Comparison of ENCODE assay signal across 10 mouse cellular contexts in the genomic region with DNA sequence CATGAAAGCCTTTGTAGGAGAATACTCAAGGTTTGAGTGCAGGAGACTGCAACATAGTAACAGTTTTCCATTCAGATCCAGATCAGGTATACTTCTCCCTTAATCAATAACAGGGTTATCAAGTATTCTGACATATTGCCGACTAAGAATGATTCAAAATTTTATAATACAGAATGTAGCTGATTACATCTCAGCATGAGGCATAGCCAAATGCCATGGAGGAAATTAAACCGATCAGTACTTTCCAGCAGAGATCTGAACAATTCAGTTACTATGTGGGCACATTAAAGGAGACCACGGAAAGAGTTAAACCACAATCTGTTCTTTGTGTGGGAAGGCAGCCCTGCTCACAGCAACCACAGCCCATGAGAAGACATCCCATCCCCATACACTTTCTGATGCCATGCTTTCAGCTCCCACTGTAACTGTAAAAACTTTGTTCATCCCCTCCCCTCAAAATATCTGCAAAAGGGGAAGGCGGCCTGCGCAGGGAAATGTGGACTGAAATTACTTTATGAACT.
DNase-seq lines count a peak whose midpoint lies in the region; ATAC-seq and TF ChIP-seq lines count a peak whose summit lies in the region.
"Had no signal": no experiment of that assay in that cellular context is flagged by ENCODE, and none has a peak within 500 bp of the region (broad histone marks: within the 10 kb centered on the region; RNA-seq: fewer than 3 reads in every experiment).

No protein-coding gene starts in this region.

- WGBS in limb, embryonic 11.5 days, result 75% methylated on average over 5 of the region's 5 CpGs
- 90% methylated on average over 5 of the region's 5 CpGs for WGBS in limb, embryonic 10.5 days
- 24% methylated on average over 5 of the region's 5 CpGs for WGBS in hindbrain, postnatal 0 days
- 48% methylated on average over 5 of the region's 5 CpGs for WGBS in neural tube, embryonic 13.5 days

- TF ChIP-seq POLR2A in embryonic fibroblast, embryonic 13.5 days (IDR thresholded peaks at IDR 0.05; ENCODE audit: low read depth, low read length), result no peak

- no peaks in the 10 kb centered on the region for H3K9me3 ChIP-seq in limb, embryonic 11.5 days (ENCODE audit: control insufficient read depth, low read length)
- H3K9me3 ChIP-seq in limb, embryonic 10.5 days (replicated peaks), result no peaks in the 10 kb centered on the region
- no peaks in the 10 kb centered on the region for H3K9me3 ChIP-seq in hindbrain, postnatal 0 days (ENCODE audit: low read length)
- H3K9me3 ChIP-seq in neural tube, embryonic 13.5 days, result no peaks in the 10 kb centered on the region

- no peaks in the 10 kb centered on the region for H3K27me3 ChIP-seq in limb, embryonic 11.5 days (ENCODE audit: control insufficient read depth, insufficient read depth, low read length)
- no peaks in the 10 kb centered on the region for H3K27me3 ChIP-seq in limb, embryonic 10.5 days (ENCODE audit: low read depth, poor library complexity, severe bottlenecking)
- no peaks in the 10 kb centered on the region for H3K27me3 ChIP-seq in hindbrain, postnatal 0 days (ENCODE audit: insufficient read depth, low read length)
- peaks cover 4% of the 10 kb centered on the region; the same call in 1 of the 2 replicates for H3K27me3 ChIP-seq in neural tube, embryonic 13.5 days

- TF ChIP-seq CTCF in embryonic fibroblast, embryonic 13.5 days (IDR thresholded peaks at IDR 0.05; ENCODE audit: borderline replicate concordance, insufficient read depth, low read length), result no peak
- TF ChIP-seq CTCF in hindbrain, postnatal 0 days (IDR thresholded peaks at IDR 0.05; ENCODE audit: low read depth), result no peak

- H3K4me1 ChIP-seq in limb, embryonic 11.5 days (ENCODE audit: control insufficient read depth, insufficient read depth, low read length), result 0 out of 2 replicates have a peak, but pooled peaks cover 4% of the 10 kb centered on the region
- peaks cover 17% of the 10 kb centered on the region; the same call in 1 of the 2 replicates for H3K4me1 ChIP-seq in limb, embryonic 10.5 days
- peaks cover 5% of the 10 kb centered on the region; the same call in 1 of the 2 replicates for H3K4me1 ChIP-seq in embryonic fibroblast, embryonic 13.5 days (ENCODE audit: control insufficient read depth, insufficient read depth, low read length)
- H3K4me1 ChIP-seq in hindbrain, postnatal 0 days (ENCODE audit: insufficient read depth, low read length), result no peaks in the 10 kb centered on the region
- peaks cover 47% of the 10 kb centered on the region for H3K4me1 ChIP-seq in neural tube, embryonic 13.5 days (replicated peaks)

- no peak overlapping the region for H3K27ac ChIP-seq in limb, embryonic 11.5 days (replicated peaks; ENCODE audit: low read depth, low read length)
- no peak overlapping the region for H3K27ac ChIP-seq in limb, embryonic 10.5 days
- H3K27ac ChIP-seq in embryonic fibroblast, embryonic 13.5 days (ENCODE audit: insufficient read depth, low read length), result 0 out of 2 replicates have a peak overlapping the region, but pooled peaks have one; percentile 21
- peak overlapping the region; percentile 86 for H3K27ac ChIP-seq in hindbrain, postnatal 0 days
- peak overlapping the region; percentile 84 for H3K27ac ChIP-seq in neural tube, embryonic 13.5 days (replicated peaks)

- H3K4me2 ChIP-seq in limb, embryonic 11.5 days (ENCODE audit: low read depth, severe bottlenecking), result no peak overlapping the region
- peak overlapping the region; percentile 74 for H3K4me2 ChIP-seq in hindbrain, postnatal 0 days (ENCODE audit: low read depth, low read length)
- peak overlapping the region; percentile 77 for H3K4me2 ChIP-seq in neural tube, embryonic 13.5 days

- peak; percentile 18 for DNase-seq in limb, embryonic 11.5 days (ENCODE audit: low spot score)
- no peak for DNase-seq in limb, embryonic 10.5 days (ENCODE audit: low spot score)
- peak; percentile 40 for DNase-seq in hindbrain, postnatal 0 days (ENCODE audit: low spot score)
- DNase-seq in left cerebral cortex, adult 8-10 months (ENCODE audit: low spot score in 2 of 2), result no peak
- no peak for DNase-seq in cerebellum, adult 11-12 months
- DNase-seq: cerebellum, adult 8-10 months; kidney, adult 11 months had no signal

- H3K9ac ChIP-seq in limb, embryonic 11.5 days (ENCODE audit: low read length), result no peak overlapping the region
- H3K9ac ChIP-seq in hindbrain, postnatal 0 days (replicated peaks; ENCODE audit: low read length), result peak overlapping the region; percentile 58
- peak overlapping the region; percentile 99 for H3K9ac ChIP-seq in neural tube, embryonic 13.5 days

- peaks cover 9% of the 10 kb centered on the region for H3K36me3 ChIP-seq in limb, embryonic 11.5 days (ENCODE audit: control insufficient read depth, insufficient read depth, low read length)
- peaks cover 29% of the 10 kb centered on the region for H3K36me3 ChIP-seq in limb, embryonic 10.5 days
- 0 out of 2 replicates have a peak, but pooled peaks cover 6% of the 10 kb centered on the region for H3K36me3 ChIP-seq in hindbrain, postnatal 0 days (ENCODE audit: insufficient read depth, low read length)
- peaks cover 14% of the 10 kb centered on the region; the same call in 1 of the 2 replicates for H3K36me3 ChIP-seq in neural tube, embryonic 13.5 days

- no peak for ATAC-seq in limb, embryonic 11.5 days (ENCODE audit: insufficient number of reproducible peaks, low FRiP score, low TSS enrichment, low read depth)
- no peak for ATAC-seq in hindbrain, postnatal 0 days
- ATAC-seq in neural tube, embryonic 13.5 days (ENCODE audit: low read depth), result no peak
- no peak for ATAC-seq in erythroid progenitor cell, adult 5-6 weeks (replicated peaks; ENCODE audit: low FRiP score, poor library complexity, severe bottlenecking)

- no peak overlapping the region; the same call in 1 of the 2 replicates for H3K4me3 ChIP-seq in limb, embryonic 11.5 days (ENCODE audit: low read depth, low read length)
- H3K4me3 ChIP-seq in limb, embryonic 10.5 days, result no peak overlapping the region
- H3K4me3 ChIP-seq in embryonic fibroblast, embryonic 13.5 days (ENCODE audit: insufficient read depth, low read length), result peak overlapping the region; percentile 12; the same call in 1 of the 2 replicates
- H3K4me3 ChIP-seq in hindbrain, postnatal 0 days (ENCODE audit: low read length), result peak overlapping the region; percentile 81
- H3K4me3 ChIP-seq in neural tube, embryonic 13.5 days, result peak overlapping the region; percentile 91

Comparison
In these comparisons a context has a peak if more than half of its experiments do, and no peak if none do; other contexts are left out.
1. DNase-seq: peak in limb, embryonic 11.5 days (single experiment) and hindbrain, postnatal 0 days (single experiment); none in limb, embryonic 10.5 days (single experiment), left cerebral cortex, adult 8-10 months (0 of 2) and cerebellum, adult 11-12 months (single experiment).
2. H3K27ac ChIP-seq: peak in embryonic fibroblast, embryonic 13.5 days (single experiment), hindbrain, postnatal 0 days (single experiment) and neural tube, embryonic 13.5 days (single experiment); none in limb, embryonic 11.5 days (single experiment) and limb, embryonic 10.5 days (single experiment).
3. H3K4me3 ChIP-seq: peak in embryonic fibroblast, embryonic 13.5 days (single experiment), hindbrain, postnatal 0 days (single experiment) and neural tube, embryonic 13.5 days (single experiment); none in limb, embryonic 11.5 days (single experiment) and limb, embryonic 10.5 days (single experiment).